Mouse (Mus musculus) brain, embryonic 18.5 days (tissue): ENCODE measurements at regions not wholly inside any gene's neighbourhood (a gene's known extent, or its start where the extent isn't known, plus 50 kb on each side); places are given as distances from the start of the nearest gene placed in this dataset.

Source experiments
- DNase-seq: peaks from one replicate; pipeline ENCODE4 v3.0.0-alpha.2; 2012; ENCODE audit warnings: low read depth, low spot score

GRCm38 (mm10) chr8:18311597-18311996 is 666.5 kb downstream of the Defb40 start:
- DNase-seq = no peak

GRCm38 (mm10) chr8:18310927-18311326 is 667.1 kb downstream of the Defb40 start:
- no peak for DNase-seq

- no peak for DNase-seq
Observed at GRCm38 (mm10) chr8:18287536-18288237, 690.4 kb downstream of the Defb40 start.

GRCm38 (mm10) chr8:18279932-18280331 is 698.1 kb downstream of the Defb40 start:
- no peak for DNase-seq

GRCm38 (mm10) chr8:18268301-18268700 is 709.8 kb downstream of the Defb40 start:
- DNase-seq = no peak

GRCm38 (mm10) chr8:18258287-18258961 is 719.6 kb downstream of the Defb40 start:
- DNase-seq = no peak

GRCm38 (mm10) chr8:18246299-18246698 is 731.8 kb downstream of the Defb40 start:
- DNase-seq = no peak

- no peak for DNase-seq
Observed at GRCm38 (mm10) chr8:18217599-18217998, 760.5 kb downstream of the Defb40 start.

GRCm38 (mm10) chr8:18217192-18217591 is 760.9 kb downstream of the Defb40 start:
- no peak for DNase-seq

GRCm38 (mm10) chr8:18216516-18216915 is 761.5 kb downstream of the Defb40 start:
- DNase-seq = no peak

GRCm38 (mm10) chr8:18210067-18210466 is 768.0 kb downstream of the Defb40 start:
- no peak for DNase-seq

- DNase-seq = no peak
Observed at GRCm38 (mm10) chr8:18208658-18209057, 769.4 kb downstream of the Defb40 start.

- DNase-seq = no peak
Observed at GRCm38 (mm10) chr8:18187486-18187885, 790.6 kb downstream of the Defb40 start.

- DNase-seq = no peak
Observed at GRCm38 (mm10) chr8:18175544-18176092, 802.4 kb downstream of the Defb40 start.

GRCm38 (mm10) chr8:18158619-18159018 is 819.4 kb downstream of the Defb40 start:
- no peak for DNase-seq

GRCm38 (mm10) chr8:18115333-18116044 is 862.6 kb downstream of the Defb40 start:
- no peak for DNase-seq

GRCm38 (mm10) chr8:18113262-18113661 is 864.8 kb downstream of the Defb40 start:
- DNase-seq = no peak

GRCm38 (mm10) chr8:18109480-18109879 is 868.6 kb downstream of the Defb40 start:
- DNase-seq = no peak

GRCm38 (mm10) chr8:18106827-18107226 is 871.2 kb downstream of the Defb40 start:
- DNase-seq = no peak

GRCm38 (mm10) chr8:18065456-18065855 is 912.6 kb downstream of the Defb40 start:
- no peak for DNase-seq

- DNase-seq = no peak
Observed at GRCm38 (mm10) chr8:18059526-18059925, 918.5 kb downstream of the Defb40 start.

- DNase-seq = no peak
Observed at GRCm38 (mm10) chr8:18021196-18021595, 956.9 kb downstream of the Defb40 start.
